Mouse (Mus musculus): Measurements from ENCODE around the gene Krt6b.

DNA sequence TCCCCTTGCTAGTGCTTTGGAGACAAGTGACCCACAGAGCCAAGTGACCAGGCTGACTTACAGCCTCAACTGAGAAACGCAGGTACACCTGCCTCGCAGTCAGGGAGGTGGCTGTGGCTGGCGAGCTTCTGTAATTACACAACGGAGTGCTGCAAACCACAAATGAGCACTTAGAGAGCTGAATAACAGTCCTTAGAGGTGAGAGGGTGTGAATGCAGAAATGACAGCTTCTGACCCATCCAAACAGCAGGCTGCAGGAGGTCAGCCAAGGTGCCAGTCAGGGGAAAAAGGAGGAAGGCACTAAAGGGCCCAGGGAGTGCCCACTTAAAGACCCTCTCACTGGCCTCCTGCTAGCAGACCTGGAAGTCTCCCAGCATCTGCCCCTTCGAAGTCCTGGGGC lies 44.6 kb upstream of the Krt6b start:
- TF ChIP-seq USF2 (conservative IDR thresholded peaks at IDR 0.05; ENCODE audit: low read depth, low read length) = no peak
- TF ChIP-seq RAD21 (IDR thresholded peaks at IDR 0.05; ENCODE audit: low read depth, low read length) = no peak
- TF ChIP-seq CTCF (conservative IDR thresholded peaks at IDR 0.05 in 1 of 2, IDR thresholded peaks at IDR 0.05 in 1 of 2; ENCODE audit: low read depth in 2 of 2, low read length in 2 of 2) = no peak
- no peak for TF ChIP-seq EP300 (IDR thresholded peaks at IDR 0.05; ENCODE audit: low read length)
- TF ChIP-seq HCFC1 (IDR thresholded peaks at IDR 0.05; ENCODE audit: low read depth, low read length) = no peak
- no peak for TF ChIP-seq POLR2A (IDR thresholded peaks at IDR 0.05; ENCODE audit: low read depth, low read length)
- TF ChIP-seq POLR2AphosphoS2 (IDR thresholded peaks at IDR 0.05; ENCODE audit: low read depth, low read length) = no peak
- no peak for TF ChIP-seq SMC3 (IDR thresholded peaks at IDR 0.05; ENCODE audit: low read depth, low read length)
- TF ChIP-seq MAX (IDR thresholded peaks at IDR 0.05; ENCODE audit: low read length) = no peak
- TF ChIP-seq TBP (conservative IDR thresholded peaks at IDR 0.05; ENCODE audit: low read depth, low read length) = no peak
- no peak for TF ChIP-seq SIN3A (IDR thresholded peaks at IDR 0.05; ENCODE audit: low read length)
- TF ChIP-seq KAT2A (IDR thresholded peaks at IDR 0.05; ENCODE audit: insufficient replicate concordance, low read length) = no peak
- TF ChIP-seq E2F4 (IDR thresholded peaks at IDR 0.05; ENCODE audit: insufficient replicate concordance, low read depth, low read length) = no peak
- TF ChIP-seq ELF1 (IDR thresholded peaks at IDR 0.05; ENCODE audit: low read depth, low read length) = no peak
